Mouse (Mus musculus) embryo, embryonic 10.5 days (tissue): ENCODE measurements around the gene Clta.

ENCODE experiments used
- DNase-seq: peaks from one replicate; pipeline ENCODE4 v3.0.0-alpha.2; 2015; ENCODE audit warnings: low spot score

Clta gene

DNA sequence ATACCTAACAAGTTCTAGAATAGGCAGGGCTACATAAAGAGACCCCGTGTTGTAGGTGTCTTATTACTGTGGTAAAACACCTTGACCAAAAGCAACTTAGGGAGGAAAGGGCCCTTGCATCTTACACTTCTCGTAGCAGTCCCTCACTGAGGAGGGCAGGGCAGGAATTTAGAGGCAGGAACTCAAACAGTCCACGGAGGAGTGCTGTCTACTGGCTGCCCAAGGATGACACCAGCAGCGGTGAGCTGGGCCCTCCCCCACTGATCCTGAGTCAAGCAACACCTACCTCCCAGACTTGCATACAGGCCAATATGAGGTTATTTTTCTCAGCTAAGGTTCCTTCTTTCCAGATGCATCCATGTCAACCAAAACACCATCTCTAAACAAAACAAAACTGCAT is 24.0 kb upstream of the Clta start:
- no peak for DNase-seq

DNA sequence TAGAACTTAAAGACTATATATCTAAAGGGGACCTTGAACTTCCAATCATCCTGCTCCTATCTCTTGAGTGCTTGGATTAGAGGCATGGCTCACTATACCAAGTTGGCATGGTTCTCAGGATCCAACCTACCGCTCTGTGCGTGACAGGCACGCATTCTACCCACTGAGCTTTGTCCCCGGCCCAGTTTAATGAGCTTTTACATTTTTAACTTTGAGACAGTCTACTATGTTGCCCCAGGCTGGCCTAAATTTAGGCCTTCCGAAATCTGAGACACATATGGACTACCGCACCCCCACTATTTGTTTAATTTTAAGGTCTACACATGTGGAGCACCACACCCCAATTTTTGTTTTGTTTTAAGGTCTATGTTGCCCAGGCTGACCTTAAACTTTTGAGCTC is 23.4 kb upstream of the Clta start:
- DNase-seq, result no peak

DNA sequence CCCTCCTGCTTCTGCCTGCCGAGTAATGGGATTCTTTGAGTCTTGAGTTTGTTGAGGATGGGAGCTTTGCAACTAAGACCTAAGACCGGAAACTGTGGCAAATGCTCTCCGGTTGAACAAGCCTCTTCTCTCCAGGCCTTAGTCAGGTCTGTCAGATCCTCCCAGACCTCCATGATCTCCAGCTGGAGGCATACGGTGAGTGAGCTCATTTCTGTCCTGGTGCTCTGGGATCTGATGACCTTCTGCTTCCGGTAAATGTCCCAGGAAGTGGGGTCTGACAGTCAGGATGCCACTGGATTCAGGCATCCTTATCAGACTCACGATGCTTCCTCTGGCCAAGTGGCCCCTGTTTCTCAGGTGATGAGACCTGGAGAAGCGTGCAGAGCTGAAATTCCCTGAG is 23.0 kb upstream of the Clta start:
- DNase-seq, result no peak

DNA sequence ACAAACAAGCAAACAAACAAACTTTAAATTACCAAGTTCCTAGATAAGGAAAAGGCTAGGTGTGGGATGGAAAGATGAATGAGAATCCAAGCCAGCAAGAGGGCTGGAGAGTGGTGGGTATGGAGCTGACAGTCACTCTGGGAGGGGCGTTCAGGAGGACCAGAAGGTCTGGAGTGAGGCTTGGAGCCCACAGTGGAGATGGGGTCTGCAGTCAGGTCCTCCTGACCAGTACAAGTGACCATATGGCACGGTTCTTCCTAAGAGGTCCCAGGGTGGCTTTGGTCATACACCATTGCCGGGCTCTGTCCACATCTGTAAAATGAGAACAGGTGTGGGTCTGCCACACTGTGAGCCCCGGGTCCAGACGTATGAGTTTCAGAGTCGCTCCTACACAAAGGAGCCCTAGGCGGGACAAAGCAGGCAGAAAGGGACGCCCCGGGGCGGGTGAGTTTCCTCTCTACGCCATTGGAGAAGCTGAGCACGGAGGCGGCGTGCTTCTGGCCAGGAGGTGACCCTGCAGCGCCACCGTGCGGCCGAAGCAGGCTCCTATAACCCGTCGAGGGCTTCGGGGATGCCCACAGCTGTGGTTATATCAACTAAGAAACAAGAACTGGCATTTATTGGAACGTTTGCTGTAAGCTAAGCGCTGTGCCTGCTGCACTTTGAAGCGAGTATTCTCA is 22.1 kb upstream of the Clta start:
- DNase-seq, result peak; percentile 96

DNA sequence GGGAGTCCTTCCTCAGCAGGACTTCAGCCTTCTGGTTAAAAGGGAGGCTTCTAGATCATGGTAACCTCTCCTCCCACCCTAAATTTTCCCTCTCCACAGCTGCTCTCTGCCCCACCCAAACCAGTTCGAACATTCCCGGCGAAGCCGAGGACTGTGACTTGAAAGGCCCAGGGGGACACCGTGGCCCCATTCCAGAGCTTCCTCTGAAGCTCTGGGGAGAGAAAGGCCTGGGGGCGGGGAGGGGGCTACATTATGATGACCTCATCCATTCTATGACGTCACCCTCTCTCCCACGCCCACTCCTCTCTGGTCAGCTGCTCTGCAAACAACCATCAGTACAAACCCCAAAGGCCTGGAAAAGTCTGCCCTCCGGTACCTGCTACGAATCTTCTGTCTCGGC is 21.1 kb upstream of the Clta start, which contains the start of gene Ccin:
Gene Ccin, plus strand, starts transcription at position 303 of the 400 bp plus-strand sequence.
- no peak for DNase-seq

DNA sequence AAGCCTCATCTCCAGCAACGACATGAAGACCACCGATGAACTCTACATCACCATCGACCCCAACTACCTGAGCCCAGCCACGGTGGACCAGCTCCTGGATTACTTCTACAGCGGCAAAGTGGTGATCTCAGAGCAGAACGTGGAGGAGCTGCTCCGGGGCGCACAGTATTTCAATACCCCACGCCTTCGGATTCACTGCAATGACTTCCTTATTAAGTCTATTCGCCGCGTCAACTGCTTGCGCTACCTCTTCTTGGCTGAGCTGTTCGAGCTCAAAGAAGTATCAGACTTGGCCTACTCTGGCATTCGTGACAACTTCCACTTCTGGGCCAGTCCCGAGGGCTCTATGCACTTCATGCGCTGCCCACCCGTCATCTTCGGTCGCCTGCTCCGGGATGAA is 20.5 kb upstream of the Clta start:
- no peak for DNase-seq

DNA sequence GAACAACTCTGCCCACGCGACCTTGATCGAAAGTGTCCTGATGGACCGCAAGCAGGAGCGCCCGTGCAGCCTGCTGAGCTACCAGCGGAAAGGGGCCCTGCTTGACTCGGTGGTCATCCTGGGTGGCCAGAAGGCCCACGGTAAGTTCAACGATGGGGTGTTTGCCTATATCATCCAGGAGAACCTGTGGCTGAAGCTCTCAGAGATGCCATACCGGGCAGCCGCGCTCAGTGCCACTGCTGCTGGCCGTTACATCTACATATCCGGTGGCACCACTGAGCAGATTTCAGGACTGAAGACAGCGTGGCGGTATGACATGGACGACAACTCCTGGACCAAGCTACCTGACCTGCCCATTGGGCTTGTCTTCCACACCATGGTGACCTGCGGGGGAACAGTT is 19.9 kb upstream of the Clta start:
- DNase-seq, result no peak

DNA sequence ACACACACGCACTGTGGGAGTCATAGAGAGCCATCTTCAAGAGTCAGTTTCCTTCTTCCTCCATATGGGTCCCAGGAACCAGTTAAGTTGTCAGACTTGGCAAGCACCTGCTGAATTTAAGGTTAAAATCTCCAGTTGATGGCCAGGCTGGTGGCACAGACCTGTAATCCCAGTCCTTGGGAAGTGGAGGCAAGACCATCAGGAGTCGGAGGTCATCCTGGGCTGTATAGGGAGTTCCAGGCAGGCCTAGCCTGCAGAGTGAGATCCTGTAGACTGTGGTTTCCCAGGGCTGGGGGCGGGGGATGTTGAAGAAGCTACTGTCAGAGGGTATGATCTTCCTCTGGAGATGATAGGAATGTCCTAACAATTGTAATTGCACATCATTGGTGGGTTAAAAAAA is 15.3 kb upstream of the Clta start:
- no peak for DNase-seq

DNA sequence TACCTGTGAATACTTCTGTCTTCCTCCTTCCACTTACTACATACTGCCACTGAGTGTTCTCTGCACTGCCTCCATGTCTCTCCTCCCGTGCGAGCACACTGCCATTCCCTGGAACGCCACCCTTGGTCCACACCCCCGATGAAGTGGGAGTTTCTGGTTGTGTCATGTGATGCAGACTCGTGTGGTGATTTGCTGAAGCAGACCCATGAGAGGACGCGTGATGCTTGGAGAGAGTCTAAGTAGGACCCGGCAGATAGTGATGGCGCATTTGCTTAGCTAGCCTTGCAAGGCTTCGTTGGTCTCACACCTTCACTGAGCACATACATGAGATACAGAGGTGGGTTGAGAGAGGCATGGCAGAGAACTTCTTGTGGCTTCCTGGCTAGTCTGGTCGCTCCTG is 11.2 kb upstream of the Clta start:
- no peak for DNase-seq

DNA sequence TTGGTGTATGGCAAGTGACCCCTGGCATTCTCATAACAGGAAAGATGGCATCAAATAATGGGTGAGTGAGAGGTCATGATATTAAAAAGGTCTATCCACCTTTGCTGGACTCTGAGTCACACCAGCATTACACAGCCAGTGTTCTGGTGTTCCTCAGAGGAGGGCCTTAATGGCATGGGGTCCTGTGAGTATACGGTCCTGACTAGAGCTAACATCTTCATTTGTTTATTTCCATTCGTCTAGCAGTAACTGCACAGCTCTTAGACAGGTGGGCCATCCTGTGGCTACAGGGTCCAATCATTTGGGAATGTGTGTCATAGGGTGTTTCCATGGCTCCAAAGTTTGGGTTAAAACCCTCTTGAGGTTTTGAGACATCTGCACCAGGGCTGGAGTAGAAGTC is 9.9 kb upstream of the Clta start:
- DNase-seq, result no peak

DNA sequence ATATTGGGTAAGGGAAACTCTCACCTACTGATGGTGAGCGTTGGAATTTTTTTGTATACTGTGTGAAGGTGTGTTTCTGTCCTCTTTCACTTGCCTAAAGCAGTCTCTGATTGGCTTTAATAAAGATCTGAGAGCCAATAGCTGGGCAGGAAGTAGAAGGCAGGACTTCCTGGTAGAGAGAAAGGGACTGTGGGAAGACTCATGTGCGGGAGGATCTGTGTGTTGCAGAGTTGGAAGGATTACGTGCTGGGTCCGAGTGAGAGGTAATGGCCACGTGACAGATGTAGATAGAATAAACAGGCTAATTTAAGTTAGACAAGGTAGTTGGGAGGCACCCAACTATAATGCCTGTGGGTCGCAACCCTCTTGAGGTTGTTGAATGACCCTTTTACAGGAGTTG is 630 bp upstream of the Clta start:
- no peak for DNase-seq

DNA sequence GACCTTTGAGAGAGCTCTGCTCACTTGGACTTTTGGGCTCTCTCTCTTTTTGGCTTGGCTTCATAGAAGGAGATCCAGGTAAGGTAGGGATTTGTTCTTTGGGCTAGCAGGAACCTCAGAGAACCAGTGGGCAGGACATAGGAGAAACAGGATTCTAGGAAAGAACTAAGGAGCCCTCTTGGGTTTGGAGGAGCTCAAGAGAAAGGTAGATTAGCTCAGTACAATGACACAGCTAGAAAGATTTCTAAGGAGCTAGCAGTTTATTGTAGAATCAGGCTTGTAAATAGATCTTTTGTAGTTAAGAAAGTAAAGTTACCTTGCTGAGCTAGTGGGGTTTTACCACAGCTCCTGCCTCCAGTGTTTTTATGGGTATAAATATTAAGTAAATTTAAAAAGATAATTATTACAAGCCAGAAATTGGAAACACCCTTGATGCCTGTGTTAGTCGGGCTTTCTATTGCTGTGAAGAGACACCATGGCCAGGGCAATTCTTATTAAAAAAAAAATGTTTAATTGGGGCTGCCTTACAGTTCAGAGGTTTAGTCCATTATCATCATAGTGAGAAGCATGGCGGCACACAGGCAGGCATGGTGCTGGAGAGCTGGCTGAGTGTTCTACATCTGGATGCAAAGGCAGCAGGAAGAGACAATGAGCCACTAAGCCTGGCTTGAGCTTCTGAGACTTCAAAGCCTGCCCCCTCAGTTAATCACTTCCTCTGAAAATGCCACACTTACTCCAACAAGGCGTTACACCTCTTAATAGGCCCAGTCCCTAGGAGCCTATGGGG is 564 bp downstream of the Clta start:
- DNase-seq, result no peak

DNA sequence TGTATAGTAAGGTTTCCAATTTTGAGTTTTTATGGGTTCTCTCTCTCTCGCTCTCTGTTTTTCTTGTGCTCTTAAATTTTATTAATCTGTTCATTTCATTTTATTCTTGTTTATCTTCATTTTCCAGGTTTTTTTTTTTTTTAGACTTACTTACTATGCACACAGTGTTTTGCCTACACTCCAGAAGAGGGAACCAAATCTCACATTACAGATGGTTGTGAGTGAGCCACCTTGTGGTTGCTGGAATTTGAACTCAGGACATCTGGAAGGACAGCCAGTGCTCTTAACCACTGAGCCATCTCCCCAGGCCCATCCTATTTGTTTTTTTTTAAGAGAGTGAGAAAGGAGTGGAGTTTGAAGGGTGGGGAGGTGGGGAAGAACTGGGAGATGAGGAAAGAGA is 5.9 kb downstream of the Clta start:
- DNase-seq, result no peak

DNA sequence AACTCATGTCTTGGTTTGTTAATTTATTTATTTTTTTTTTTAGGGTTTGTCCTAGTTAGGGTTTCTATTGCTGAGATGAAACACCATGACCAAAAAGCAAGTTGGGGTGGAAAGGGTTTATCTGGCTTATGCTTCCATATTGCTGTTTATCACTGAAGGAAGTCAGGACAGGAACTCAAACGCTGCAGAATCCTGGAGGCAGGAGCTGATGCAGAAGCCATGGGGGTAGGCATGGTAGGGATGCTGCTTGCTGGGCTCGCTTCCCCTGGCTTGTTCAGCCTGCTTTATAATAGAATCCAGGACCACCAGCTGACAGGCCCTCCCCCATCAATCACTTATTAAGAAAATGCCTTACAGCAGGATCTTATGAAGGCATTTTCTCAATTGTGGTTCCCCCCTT is 6.6 kb downstream of the Clta start:
- no peak for DNase-seq

DNA sequence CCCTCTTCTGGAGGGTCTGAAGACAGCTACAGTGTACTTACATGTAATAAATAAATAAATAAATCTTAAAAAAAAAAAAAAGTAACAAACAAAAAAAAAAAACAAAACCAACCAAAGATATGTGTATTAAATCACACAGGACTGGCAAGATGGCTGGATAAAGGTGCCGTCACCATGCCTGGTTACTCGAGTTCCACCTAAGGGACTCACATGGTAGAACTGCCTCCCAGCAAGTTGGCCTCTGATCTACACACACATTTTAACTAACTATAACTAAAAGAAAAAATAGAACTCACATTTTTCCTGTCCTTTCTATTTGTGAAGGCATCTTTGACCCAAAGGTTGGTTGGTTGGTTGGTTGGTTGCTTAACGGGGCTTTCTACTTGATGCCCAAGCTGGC is 7.5 kb downstream of the Clta start:
- no peak for DNase-seq

DNA sequence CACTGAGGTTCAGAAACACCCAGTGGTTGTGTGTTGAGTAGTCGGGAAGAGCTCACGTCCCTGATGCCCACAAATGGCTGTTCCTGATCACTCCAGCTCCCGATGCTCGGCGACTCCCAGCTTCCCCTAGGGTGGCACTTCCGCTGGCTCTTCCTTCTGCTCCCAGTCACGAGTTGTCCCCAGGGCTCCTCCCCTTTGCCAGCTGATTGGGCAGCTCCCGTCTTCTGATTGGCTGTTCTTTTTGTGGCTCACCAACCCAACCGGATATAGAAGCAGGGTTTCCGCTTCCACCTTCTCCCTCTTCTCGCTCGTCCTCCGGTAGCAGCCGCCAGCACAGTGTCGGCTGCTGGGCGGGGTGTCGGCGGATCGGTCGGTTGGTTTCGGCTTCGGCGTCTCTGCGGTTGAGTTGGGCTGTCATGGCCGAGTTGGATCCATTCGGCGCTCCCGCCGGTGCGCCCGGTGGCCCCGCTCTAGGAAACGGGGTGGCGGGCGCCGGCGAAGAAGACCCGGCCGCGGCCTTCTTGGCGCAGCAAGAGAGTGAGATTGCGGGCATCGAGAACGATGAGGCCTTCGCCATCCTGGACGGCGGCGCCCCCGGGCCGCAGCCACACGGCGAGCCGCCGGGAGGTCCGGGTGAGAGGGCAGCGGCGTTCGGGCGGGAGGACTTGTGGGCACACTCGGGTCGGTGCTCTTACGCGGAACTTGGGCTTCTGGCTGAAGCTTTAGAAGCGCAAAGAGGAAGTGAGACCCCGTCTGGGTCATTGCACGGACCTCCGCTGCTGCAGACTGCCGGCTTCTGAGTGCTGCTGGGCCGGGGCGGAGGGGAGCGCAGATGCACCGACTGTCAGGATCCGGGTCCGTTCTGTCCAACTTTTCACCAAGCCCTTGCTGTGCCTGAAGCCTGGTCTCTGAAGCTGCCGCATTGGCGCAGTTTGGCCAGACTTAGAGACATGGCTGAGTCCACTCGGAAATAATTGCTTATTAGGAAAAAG is 8.4 kb downstream of the Clta start:
- peak; percentile 97 for DNase-seq

DNA sequence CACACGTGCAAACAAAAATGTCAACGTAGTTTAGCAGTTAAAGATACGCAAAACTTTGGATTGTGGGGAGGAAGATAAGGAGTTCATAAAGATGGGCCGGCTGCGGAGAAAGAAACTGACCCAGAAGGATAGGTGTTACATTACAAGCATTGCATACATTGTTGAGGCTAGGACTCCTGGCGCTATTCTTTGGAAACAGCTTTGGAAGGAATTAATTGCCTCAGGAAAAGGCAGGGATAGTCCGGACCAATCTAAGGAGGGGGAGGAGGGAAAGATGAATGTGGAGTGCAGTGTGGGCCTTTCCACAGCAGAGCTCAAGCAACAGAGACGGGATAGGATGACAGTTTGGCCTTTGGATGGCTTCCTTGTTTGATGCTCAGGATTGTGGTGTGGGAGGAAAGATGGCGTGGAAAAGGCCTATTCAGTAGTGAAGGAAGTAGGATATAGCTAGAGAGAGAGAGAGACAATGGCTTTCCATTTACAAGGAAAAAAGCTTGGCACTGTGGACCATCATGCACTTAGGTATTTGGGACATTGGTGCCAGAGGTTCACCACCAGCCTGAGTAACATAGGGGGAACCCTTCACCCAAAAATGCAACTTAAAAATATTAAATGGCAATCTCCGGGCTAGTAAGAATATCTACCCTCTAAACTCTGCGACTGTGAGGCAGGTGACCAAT is 9.3 kb downstream of the Clta start:
- DNase-seq, result peak; percentile 5

DNA sequence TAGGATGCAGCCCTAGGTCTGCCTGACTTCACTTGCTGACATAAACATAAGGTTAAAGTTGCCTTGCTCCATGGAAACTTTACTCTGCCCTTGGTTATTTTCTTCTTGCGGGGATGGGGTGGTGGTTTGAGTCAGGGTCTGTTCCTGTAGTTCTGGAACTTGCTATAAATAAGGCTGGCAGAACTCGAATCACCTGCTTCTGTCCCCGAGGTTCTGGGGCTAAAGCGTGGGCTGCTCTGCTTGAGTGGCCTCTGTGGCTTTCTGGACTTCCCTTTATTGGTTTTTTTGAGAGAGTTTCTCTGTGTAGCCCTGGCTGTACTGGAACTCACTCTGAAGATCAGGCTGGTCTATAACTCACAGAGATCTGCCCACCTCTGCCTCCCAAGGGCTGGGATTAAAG is 11.8 kb downstream of the Clta start:
- DNase-seq, result no peak

DNA sequence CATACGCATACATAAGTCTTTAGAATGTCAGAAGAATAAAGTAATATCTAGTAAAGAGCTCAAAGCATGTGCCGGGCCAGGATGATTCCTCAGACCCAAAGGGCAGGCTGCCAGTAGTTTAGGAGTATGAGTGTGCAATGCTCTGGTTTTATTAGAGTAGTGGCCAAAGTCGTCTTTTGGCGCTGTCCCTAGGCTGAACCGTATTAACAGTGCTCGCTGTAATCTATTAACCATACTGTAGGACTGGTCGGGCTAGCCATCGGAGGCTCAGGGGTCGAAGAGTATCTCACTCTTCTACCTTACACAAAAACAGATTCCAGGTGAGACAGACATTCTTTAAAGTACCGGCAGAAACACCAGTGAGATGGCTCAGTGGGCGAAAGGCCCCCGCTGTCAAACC is 12.5 kb downstream of the Clta start:
- DNase-seq, result no peak

DNA sequence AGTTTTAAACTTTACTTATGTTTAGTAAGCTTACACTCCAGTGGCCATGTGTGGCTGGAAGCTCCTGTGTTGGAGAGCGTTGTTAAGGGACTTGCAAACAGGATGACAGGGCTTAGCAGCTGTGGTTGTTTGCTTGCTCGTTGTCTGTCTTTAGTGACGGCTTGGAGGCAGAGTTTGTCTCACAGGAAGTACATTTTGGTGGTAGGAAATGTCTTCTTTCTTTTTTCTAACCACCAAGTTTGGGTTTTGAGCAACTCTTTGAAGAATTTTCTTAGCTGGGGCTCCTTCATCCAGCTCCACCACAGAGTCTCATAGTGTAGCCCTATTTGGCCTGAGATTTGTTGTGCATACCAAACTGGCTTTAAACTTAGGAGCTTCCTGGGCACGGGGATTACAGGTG is 18.1 kb downstream of the Clta start:
- no peak for DNase-seq

DNA sequence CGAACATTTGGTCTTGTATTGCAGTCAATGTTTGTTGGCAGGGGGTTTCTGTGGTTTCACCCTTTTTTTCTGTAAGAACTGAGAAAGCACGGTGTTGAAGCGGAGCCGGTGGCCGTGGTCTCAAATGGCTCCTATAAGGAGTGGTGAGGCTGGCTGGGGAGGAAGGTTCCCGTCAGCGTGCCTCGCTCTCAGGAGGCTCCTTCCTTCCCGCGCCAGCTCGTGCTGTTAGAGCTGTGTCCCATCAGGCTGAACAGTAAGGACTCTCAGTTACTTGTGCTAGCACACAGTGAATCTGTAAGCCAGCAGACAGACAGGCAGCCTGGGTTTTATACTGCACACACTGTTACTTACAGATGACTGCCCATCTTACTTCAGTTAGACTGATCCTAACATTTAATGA is 18.5 kb downstream of the Clta start:
- DNase-seq, result no peak

DNA sequence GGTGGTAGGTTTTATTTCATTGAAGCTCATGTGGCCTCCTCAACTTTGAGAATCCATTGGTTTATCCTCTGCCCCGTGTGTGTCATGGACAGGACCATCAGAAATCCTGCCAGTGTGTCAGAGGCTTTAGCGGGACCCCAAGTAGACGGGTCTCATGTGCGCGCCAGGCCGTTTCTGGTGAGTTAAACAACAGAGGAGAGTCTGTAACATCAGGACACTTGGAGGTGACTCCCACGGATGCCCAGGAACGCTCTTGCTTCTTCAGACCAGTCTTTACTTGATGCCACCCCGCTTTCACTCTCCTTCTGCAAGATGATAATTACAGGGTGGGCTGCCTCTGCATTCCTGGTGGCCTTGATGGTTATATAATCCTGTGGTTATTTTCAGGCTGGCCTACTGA is 19.4 kb downstream of the Clta start:
- DNase-seq, result no peak
